Mouse (Mus musculus) bone marrow macrophage, adult 2 months (primary cell): ENCODE measurements around the gene Igf2r.

Source experiments
- CTCF ChIP-seq: IDR thresholded peaks from 2 replicates; pipeline ENCODE4 v1.5.1; 2012; ENCODE audit warnings: low read depth, mild to moderate bottlenecking, low read length, moderate library complexity
- POLR2A ChIP-seq: IDR thresholded peaks from 2 replicates; pipeline ENCODE4 v1.6.1; 2012; ENCODE audit warnings: mild to moderate bottlenecking, low read depth, low read length, borderline replicate concordance

DNA sequence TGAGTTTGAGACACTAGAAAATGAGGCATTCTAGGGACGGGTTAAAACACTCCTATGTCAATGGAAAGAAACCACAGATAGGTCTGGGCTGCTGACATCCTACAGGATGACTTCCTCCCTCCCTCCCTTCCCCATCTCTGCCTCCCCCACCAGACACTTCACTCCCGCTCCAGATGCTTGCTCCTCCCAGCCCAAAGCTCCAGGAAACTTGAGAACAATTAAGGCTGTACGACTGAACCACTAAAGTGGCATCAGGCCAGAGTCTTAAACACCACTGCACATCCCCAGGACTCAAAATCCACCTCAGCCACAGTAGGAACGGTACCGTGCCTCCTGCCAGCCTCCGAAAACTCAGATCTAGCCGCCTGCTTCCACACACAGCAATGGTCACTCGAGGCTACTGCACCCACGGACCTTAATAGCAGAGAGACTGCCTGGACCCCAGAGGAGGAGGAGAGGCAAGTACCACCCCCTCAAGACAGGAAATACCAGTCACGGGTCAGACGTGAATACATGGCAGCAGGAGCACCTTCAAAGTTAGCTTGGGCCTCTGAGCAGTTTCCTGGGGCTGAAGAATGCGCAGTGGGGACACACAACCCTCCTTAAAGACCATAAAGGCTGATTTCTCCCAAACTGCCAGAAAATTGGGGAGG, 35.1 kb downstream of the Igf2r start:
- no peak for TF ChIP-seq CTCF
- TF ChIP-seq POLR2A = no peak
